Mouse (Mus musculus) duodenum, adult 2 months (tissue): ENCODE measurements around the gene Cebpz. TPM values are rescaled to one million over a fixed set of nuclear protein-coding genes. Genes with fewer than 3 reads are reported as not detected.

Experiments used
- polyA plus RNA-seq: library from polyadenylated mRNA; depleted of rRNA; stranded (reverse); fragments of >200 nt; gene quantifications from 2 replicates; pipeline ENCODE4 v1.2.3, GENCODE M21; 2012; ENCODE audit warnings: low replicate concordance; rRNA removed

Cebpz gene
- polyA plus RNA-seq = 0.62 and 0.97 TPM in 2 replicates

GRCm38 (mm10) chr17:78936466-78937228 is at the start of gene Cebpz, which contains the start of gene Ndufaf7:
Gene Cebpz, minus strand, starts transcription at chr17:78937066.
Gene Ndufaf7, plus strand, starts transcription at chr17:78937136.

GRCm38 (mm10) chr17:78916369-78916813 is 20.5 kb downstream of the Cebpz start, which contains the start of gene Cebpzos:
Gene Cebpzos, plus strand, starts transcription at chr17:78916500.

GRCm38 (mm10) chr17:78906892-78907291 is 30.0 kb downstream of the Cebpz start, which contains the start of gene Sult6b1:
Gene Sult6b1, minus strand, starts transcription at chr17:78906992.

GRCm38 (mm10) chr17:78882401-78883112 is 54.3 kb downstream of the Cebpz start, which contains the start of gene Eif2ak2:
Gene Eif2ak2, minus strand, starts transcription at chr17:78882573.

Other genes with a start within 250 kb of the Cebpz start
- 1.8 and 2.5 TPM in 2 replicates for gene Strn, start 199.9 kb downstream of the Cebpz start, polyA plus RNA-seq
- gene Heatr5b, start 101.7 kb downstream of the Cebpz start, polyA plus RNA-seq = 5.7 and 8.6 TPM in 2 replicates
- gene Gpatch11, start 101.5 kb downstream of the Cebpz start, polyA plus RNA-seq = 2.9 and 3.1 TPM in 2 replicates
- 0.64 and 1.3 TPM in 2 replicates for gene Eif2ak2, start 54.5 kb downstream of the Cebpz start, polyA plus RNA-seq
- not detected in 2 replicates for gene Sult6b1, start 30.1 kb downstream of the Cebpz start, polyA plus RNA-seq
- gene Cebpzos, start 20.6 kb downstream of the Cebpz start, polyA plus RNA-seq = 4.6 and 6.6 TPM in 2 replicates
- gene Ndufaf7, start 70 bp upstream of the Cebpz start, polyA plus RNA-seq = 1.4 and 1.8 TPM in 2 replicates
- 0.39 and 1.2 TPM in 2 replicates for gene Prkd3, start 83.8 kb upstream of the Cebpz start, polyA plus RNA-seq
- gene Qpct, start 114.8 kb upstream of the Cebpz start, polyA plus RNA-seq = 1.6 and 2.3 TPM in 2 replicates